Mouse (Mus musculus): ENCODE data around the gene Mtor. TPM values are rescaled to one million over a fixed set of nuclear protein-coding genes. Genes with fewer than 3 reads are reported as not detected.

The Mtor gene
- polyA plus RNA-seq, 1 experiment from 2014 or later = 36.1 TPM

DNA sequence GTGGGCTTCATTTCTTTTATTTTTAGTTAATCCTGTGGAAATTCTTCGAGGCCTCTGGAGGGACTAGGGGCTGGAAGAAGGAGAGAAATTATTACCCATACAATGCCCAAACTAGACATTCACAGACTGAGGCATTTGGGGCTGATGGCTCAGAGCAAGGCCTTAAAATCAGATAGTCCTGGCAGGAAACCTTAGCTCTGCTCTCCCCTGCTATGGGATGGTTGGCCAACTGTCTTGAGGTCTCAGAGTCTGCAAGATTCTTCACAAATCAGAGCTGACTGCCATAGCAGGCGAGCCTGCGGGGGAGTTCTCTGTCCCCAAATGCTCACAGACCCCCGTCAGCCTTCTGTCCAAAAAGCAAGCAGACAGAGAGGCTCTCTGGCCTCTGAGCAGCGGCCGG lies 30.9 kb upstream of the Mtor start:
- peak overlapping the region; percentile 28; the same call in 1 of the 2 replicates for H3K9ac ChIP-seq
- H3K27ac ChIP-seq = peak overlapping the region; percentile 12
- ATAC-seq (ENCODE audit: low FRiP score) = no peak
- no peak overlapping the region for H3K4me2 ChIP-seq (replicated peaks)
- 38% methylated on average over 6 of the region's 6 CpGs for WGBS
- no peaks in the 10 kb centered on the region for H3K36me3 ChIP-seq (replicated peaks; ENCODE audit: control insufficient read depth, insufficient read depth)
- no peak overlapping the region for H3K4me3 ChIP-seq (replicated peaks; ENCODE audit: low read length)
- DNase-seq (ENCODE audit: low spot score) = no peak
- H3K4me1 ChIP-seq (replicated peaks; ENCODE audit: control insufficient read depth, insufficient read depth, low read length) = peaks cover 22% of the 10 kb centered on the region
- H3K27me3 ChIP-seq (ENCODE audit: control insufficient read depth, insufficient read depth, low read length) = no peaks in the 10 kb centered on the region
- no peaks in the 10 kb centered on the region for H3K9me3 ChIP-seq (ENCODE audit: control insufficient read depth, low read length)

DNA sequence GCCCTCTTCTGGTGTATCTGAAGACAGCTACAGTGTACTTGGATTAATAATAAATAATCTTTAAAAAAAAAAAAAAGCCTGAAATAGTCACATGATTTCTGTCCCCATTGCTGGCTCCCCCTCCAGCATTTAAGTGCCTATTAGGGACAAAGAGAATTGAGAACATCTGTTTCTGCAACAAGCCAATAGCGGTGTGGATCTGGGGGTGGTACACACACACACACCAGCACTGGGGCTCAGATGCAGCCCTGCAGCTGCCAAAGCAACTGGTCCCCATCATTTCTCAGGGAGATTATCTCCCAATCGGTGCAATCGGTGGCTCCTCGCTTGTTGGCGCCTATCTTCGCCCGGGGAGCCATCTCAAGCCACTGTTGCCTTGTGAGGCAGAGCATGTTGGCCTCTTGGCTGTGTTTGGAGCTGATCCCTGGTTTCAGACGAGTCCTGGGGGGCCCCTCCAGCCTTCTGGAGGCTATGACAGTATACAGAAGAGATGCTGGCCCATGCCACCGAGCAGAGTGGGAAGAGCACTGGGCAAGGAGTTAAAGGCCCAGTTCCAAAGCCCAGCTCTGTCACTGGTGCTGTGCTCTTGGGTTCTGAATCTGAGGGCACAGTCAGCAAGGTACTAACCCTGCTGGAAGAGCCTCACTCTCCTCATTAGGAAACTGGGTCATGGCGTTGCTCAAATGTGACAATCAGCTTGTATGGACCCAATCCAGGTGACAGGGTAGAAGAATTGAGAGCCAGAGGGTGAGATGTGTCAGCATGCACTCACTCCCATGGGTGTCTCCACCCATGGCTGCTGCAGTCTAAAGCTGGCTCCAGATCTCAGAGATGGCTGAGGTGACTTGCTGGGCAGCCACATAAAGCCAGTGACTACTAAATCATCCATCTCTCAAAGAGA lies 21.2 kb upstream of the Mtor start:
- DNase-seq (ENCODE audit: low spot score) (no peak), ATAC-seq (ENCODE audit: low FRiP score) (no peak)
- H3K4me1 ChIP-seq (replicated peaks; ENCODE audit: control insufficient read depth, insufficient read depth, low read length) = peaks cover 10% of the 10 kb centered on the region
- no peaks in the 10 kb centered on the region for H3K9me3 ChIP-seq (ENCODE audit: control insufficient read depth, low read length)
- WGBS = 78% methylated on average over 10 of the region's 10 CpGs
- H3K27ac ChIP-seq = no peak overlapping the region
- H3K4me3 ChIP-seq (replicated peaks; ENCODE audit: low read length) = no peak overlapping the region
- H3K27me3 ChIP-seq (ENCODE audit: control insufficient read depth, insufficient read depth, low read length) = no peaks in the 10 kb centered on the region
- no peak overlapping the region for H3K9ac ChIP-seq
- no peak overlapping the region for H3K4me2 ChIP-seq (replicated peaks)
- no peaks in the 10 kb centered on the region for H3K36me3 ChIP-seq (replicated peaks; ENCODE audit: control insufficient read depth, insufficient read depth)

DNA sequence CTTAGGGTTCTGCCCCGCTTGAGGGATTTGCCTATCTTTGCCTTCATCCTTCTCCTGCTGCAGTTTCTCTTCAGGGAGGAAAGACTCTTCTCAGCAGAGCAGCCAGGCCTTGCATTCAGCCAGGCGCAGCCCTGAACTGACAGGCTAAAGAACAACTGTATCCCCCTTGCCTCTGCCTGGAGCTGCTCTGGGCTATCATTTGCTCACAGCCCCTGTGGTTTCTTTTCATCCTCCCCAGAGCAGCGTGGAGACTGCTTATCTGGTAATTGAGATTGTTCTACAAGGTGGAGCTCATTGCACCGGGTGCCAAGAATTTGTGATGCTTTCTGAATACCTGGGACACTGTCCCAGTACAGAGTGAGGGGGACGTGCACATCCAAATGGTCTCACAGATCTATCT lies 19.9 kb upstream of the Mtor start:
- WGBS = 79% methylated on average over 5 of the region's 5 CpGs
- Histone ChIP-seq H3K27ac (no peak overlapping the region), H3K4me3 (replicated peaks; ENCODE audit: low read length) (no peak overlapping the region), H3K4me2 (replicated peaks) (no peak overlapping the region), H3K4me1 (replicated peaks; ENCODE audit: control insufficient read depth, insufficient read depth, low read length) (peaks cover 10% of the 10 kb centered on the region), H3K9me3 (ENCODE audit: control insufficient read depth, low read length) (no peaks in the 10 kb centered on the region), H3K27me3 (ENCODE audit: control insufficient read depth, insufficient read depth, low read length) (no peaks in the 10 kb centered on the region), H3K36me3 (replicated peaks; ENCODE audit: control insufficient read depth, insufficient read depth) (no peaks in the 10 kb centered on the region), H3K9ac (no peak overlapping the region)
- DNase-seq (ENCODE audit: low spot score) = no peak
- ATAC-seq (ENCODE audit: low FRiP score) = no peak

DNA sequence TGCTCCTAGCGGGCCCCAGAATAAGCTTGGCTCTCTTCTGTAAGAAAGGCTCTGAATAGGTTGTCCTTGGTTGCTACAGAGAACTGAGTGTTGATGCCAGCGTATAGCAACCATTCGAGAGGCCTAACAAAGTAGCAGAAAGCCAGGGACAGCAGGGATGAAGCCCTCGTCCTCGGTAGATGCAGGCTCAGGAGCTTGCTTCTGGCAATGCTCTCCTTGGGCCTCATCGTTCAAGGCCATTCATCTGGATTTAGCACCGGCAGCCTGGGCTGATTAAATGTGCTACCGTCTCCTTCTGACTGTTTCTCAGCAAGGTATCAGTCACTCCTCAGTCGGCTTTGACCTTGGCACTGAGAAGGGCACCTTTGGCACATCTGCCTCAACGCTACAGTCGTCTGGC lies 19.3 kb upstream of the Mtor start:
- Histone ChIP-seq H3K9me3 (ENCODE audit: control insufficient read depth, low read length) (no peaks in the 10 kb centered on the region), H3K4me2 (replicated peaks) (no peak overlapping the region)
- WGBS = 79% methylated on average over 11 of the region's 11 CpGs

DNA sequence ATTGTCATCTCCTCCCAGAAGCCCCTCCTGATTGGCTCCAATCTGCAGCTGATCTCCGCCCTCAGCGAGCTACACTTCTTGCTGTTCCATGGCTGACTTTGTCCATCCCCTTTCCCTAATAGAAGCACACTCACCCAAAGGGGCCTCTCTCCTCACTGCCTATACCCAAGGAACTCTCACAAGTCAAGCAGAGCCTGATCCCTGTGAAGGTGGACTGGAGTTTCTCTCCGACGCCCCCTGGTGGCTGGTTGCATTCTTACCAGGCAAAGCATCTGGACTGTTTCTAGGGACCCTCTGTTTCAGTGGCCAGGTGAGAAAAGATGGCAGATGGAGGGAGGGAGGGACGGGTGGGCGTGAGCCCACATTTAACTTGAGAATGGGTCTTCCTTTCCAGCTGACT lies 18.7 kb upstream of the Mtor start:
- Histone ChIP-seq H3K4me1 (replicated peaks; ENCODE audit: control insufficient read depth, insufficient read depth, low read length) (peaks cover 10% of the 10 kb centered on the region), H3K27ac (no peak overlapping the region), H3K4me2 (replicated peaks) (no peak overlapping the region), H3K9ac (no peak overlapping the region), H3K36me3 (replicated peaks; ENCODE audit: control insufficient read depth, insufficient read depth) (no peaks in the 10 kb centered on the region), H3K9me3 (ENCODE audit: control insufficient read depth, low read length) (no peaks in the 10 kb centered on the region), H3K27me3 (ENCODE audit: control insufficient read depth, insufficient read depth, low read length) (no peaks in the 10 kb centered on the region), H3K4me3 (replicated peaks; ENCODE audit: low read length) (no peak overlapping the region)
- peak; percentile 32 for ATAC-seq (ENCODE audit: low FRiP score)
- peak; percentile 85 for DNase-seq (ENCODE audit: low spot score)
- WGBS = 30% methylated on average over 6 of the region's 6 CpGs

More for the DNA sequence above, 19.3 kb upstream of the Mtor start:
- Histone ChIP-seq H3K4me1 (replicated peaks; ENCODE audit: control insufficient read depth, insufficient read depth, low read length) (peaks cover 10% of the 10 kb centered on the region), H3K4me3 (replicated peaks; ENCODE audit: low read length) (no peak overlapping the region), H3K27me3 (ENCODE audit: control insufficient read depth, insufficient read depth, low read length) (no peaks in the 10 kb centered on the region), H3K9ac (no peak overlapping the region), H3K27ac (no peak overlapping the region), H3K36me3 (replicated peaks; ENCODE audit: control insufficient read depth, insufficient read depth) (no peaks in the 10 kb centered on the region)
- no peak for ATAC-seq (ENCODE audit: low FRiP score)
- no peak for DNase-seq (ENCODE audit: low spot score)

DNA sequence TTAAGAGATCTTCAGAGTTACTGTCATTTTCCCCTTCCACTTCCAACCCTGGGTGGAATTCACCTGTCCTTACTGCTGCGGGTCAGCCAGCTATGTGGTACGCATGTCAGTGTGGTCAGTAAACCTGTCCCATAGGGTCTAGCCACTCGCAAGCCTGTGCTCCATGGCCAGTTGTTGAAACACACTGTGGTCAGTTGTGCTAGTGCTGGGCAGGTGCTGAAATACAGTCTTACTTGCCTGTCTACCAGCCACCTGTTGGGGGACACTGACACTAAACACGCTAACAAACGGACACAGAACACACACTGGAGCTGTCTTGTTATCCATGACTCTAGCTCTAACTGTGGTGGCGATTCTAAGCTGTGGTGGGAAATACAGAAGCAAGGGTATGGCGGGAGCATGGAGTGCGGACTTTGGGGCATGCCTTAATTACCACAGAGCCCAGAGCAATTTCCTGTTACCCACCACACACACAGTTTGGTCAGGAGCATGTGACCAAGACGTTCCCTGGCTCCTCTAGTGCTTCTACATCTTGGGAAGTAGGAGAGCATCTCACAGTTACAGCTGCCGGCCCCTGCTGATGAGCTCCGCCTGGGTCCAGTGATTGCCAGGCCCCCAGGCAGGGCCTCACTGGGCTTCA lies 17.4 kb upstream of the Mtor start:
- H3K27me3 ChIP-seq (ENCODE audit: control insufficient read depth, insufficient read depth, low read length) = no peaks in the 10 kb centered on the region
- no peaks in the 10 kb centered on the region for H3K9me3 ChIP-seq (ENCODE audit: control insufficient read depth, low read length)
- H3K36me3 ChIP-seq (replicated peaks; ENCODE audit: control insufficient read depth, insufficient read depth) = no peaks in the 10 kb centered on the region
- H3K4me1 ChIP-seq (replicated peaks; ENCODE audit: control insufficient read depth, insufficient read depth, low read length) = peaks cover 10% of the 10 kb centered on the region
- no peak overlapping the region for H3K27ac ChIP-seq
- 84% methylated on average over 11 of the region's 11 CpGs for WGBS
- no peak overlapping the region for H3K4me2 ChIP-seq (replicated peaks)
- ATAC-seq (ENCODE audit: low FRiP score) (no peak), DNase-seq (ENCODE audit: low spot score) (no peak)
- no peak overlapping the region for H3K9ac ChIP-seq
- no peak overlapping the region for H3K4me3 ChIP-seq (replicated peaks; ENCODE audit: low read length)

DNA sequence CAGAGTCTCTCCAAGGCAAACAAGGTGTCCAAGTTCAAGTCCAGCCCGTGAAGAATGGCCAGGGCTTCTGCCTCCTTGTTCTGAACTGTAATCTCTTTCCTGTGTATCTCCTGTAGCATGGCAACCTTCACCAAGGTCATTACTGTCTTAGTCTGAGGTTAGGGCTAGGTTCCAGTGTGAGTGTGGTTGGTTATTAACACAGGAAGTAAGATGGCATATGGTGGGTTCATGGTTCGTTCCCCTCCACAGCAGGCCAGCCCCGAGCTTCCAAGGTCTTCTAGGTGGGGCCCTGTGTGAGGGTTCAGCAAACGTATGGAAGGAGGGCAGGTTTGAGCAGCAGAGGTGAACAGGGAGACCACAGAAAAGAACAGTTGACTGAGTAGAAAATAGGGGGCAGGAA lies 15.9 kb upstream of the Mtor start:
- WGBS = 84% methylated on average over 4 of the region's 4 CpGs
- Histone ChIP-seq H3K4me2 (replicated peaks) (no peak overlapping the region), H3K9me3 (ENCODE audit: control insufficient read depth, low read length) (no peaks in the 10 kb centered on the region), H3K4me3 (replicated peaks; ENCODE audit: low read length) (no peak overlapping the region), H3K27ac (no peak overlapping the region), H3K4me1 (replicated peaks; ENCODE audit: control insufficient read depth, insufficient read depth, low read length) (peaks cover 6% of the 10 kb centered on the region), H3K27me3 (ENCODE audit: control insufficient read depth, insufficient read depth, low read length) (no peaks in the 10 kb centered on the region), H3K9ac (no peak overlapping the region), H3K36me3 (replicated peaks; ENCODE audit: control insufficient read depth, insufficient read depth) (no peaks in the 10 kb centered on the region)
- DNase-seq (ENCODE audit: low spot score) = no peak
- ATAC-seq (ENCODE audit: low FRiP score) = no peak

DNA sequence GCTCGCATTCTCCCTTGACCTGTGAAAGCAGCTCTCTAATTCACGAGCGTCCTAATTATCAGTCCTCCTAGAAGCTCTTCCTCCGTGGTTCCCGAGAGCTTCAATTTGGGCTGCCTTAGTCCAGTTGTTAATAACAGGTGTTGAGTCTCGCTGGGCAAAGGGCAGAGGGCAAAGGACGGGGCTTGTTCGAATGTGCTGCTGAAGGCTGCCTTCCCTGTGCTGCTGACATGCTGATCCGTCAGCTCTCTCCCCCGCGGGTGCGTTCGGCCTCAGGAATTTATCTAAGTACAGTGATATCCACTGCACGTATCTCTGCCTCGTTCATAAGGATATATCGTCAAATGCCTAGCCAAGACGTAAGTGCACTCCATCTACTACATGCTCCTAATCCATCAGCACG lies 15.1 kb upstream of the Mtor start:
- WGBS = 75% methylated on average over 18 of the region's 18 CpGs
- no peaks in the 10 kb centered on the region for H3K36me3 ChIP-seq (replicated peaks; ENCODE audit: control insufficient read depth, insufficient read depth)
- ATAC-seq (ENCODE audit: low FRiP score) (no peak), DNase-seq (ENCODE audit: low spot score) (no peak)
- no peak overlapping the region for H3K4me3 ChIP-seq (replicated peaks; ENCODE audit: low read length)
- no peaks in the 10 kb centered on the region for H3K27me3 ChIP-seq (ENCODE audit: control insufficient read depth, insufficient read depth, low read length)
- no peaks in the 10 kb centered on the region for H3K9me3 ChIP-seq (ENCODE audit: control insufficient read depth, low read length)
- H3K4me2 ChIP-seq (replicated peaks) = no peak overlapping the region
- no peaks in the 10 kb centered on the region; the same call in none of the 2 replicates for H3K4me1 ChIP-seq (replicated peaks; ENCODE audit: control insufficient read depth, insufficient read depth, low read length)
- no peak overlapping the region for H3K9ac ChIP-seq
- no peak overlapping the region for H3K27ac ChIP-seq

DNA sequence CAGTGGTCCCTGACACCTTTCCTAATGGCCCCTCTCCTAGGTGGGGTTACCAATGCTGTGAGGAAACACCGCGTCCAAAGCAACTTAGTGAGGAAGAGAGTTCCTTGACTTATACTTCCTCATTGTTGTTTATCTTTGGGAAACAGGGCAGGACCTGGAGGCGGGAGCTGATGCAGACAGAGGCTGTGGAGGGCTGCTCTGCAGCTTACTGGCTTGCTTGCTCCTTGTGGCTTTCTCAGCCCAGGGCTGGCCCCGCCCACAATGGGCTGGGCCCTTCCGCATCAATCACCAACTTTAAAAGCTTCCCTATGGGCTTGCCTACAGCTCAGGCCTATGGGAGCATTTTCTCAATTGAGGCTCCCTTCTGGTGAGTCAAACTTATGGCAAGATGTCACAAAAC lies 14.6 kb upstream of the Mtor start:
- Histone ChIP-seq H3K9ac (no peak overlapping the region), H3K4me1 (replicated peaks; ENCODE audit: control insufficient read depth, insufficient read depth, low read length) (no peaks in the 10 kb centered on the region; the same call in 1 of the 2 replicates), H3K9me3 (ENCODE audit: control insufficient read depth, low read length) (no peaks in the 10 kb centered on the region), H3K27me3 (ENCODE audit: control insufficient read depth, insufficient read depth, low read length) (no peaks in the 10 kb centered on the region), H3K27ac (no peak overlapping the region), H3K36me3 (replicated peaks; ENCODE audit: control insufficient read depth, insufficient read depth) (no peaks in the 10 kb centered on the region), H3K4me3 (replicated peaks; ENCODE audit: low read length) (no peak overlapping the region), H3K4me2 (replicated peaks) (no peak overlapping the region)
- ATAC-seq (ENCODE audit: low FRiP score) (no peak), DNase-seq (ENCODE audit: low spot score) (no peak)
- WGBS = 82% methylated on average over 5 of the region's 5 CpGs

Data from hindbrain, embryonic 14.5 days (tissue).